Mouse (Mus musculus) erythroblast, adult 5-6 weeks (primary cell): Measurements from ENCODE around the gene Tcam1. TPM values are rescaled to one million over a fixed set of nuclear protein-coding genes. Genes with fewer than 3 reads are reported as not detected.

Experiments
- ATAC-seq: replicated peaks from 2 replicates; pipeline ENCODE4 v1.8.0; 2016; ENCODE audit warnings: moderate number of reproducible peaks, mild to moderate bottlenecking, moderate TSS enrichment, inconsistent platforms; ENCODE audit not compliant: poor library complexity, low FRiP score, severe bottlenecking
- total RNA-seq, 2 experiments: library from RNA; stranded (forward) in 1 of 2; stranded (reverse) in 1 of 2; fragments of 150-400 nt in 1 of 2; fragments of 200-764, 138-1000 nt in 1 of 2; gene quantifications; 2 replicates each; pipeline versions ENCODE4 v1.2.3 to v1.2.4; 2015 to 2017; ENCODE audit warnings: low replicate concordance in 2 of 2

Gene Tcam1
- total RNA-seq, 2 experiments from 2014 or later, result not detected

DNA sequence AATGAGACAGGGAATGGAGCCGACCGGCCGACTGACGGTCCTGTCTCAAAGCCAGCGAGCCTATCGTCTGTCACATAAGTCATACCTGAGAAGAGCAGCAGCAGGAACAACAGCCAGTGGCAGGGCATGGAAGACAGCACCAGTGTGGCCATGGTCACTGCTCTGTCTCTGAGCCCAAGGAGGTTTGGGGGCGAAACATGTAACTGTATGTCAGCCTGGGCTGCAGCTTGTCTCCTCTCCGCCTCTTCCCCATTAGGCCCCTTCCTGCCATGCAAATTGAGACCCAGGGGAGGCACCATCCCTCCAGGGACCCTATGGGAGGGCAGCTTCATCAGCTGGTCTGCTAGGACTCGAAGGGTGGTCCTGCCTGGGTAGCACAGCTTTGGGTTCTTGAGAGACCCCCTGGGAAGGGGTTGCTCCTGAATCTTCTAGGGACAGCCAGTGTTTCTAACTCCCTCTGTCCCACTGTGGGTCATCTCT, 37.9 kb downstream of the Tcam1 start, which contains the start of gene Cd79b:
Gene Cd79b (minus strand): TSS at position 430 of the 480 bp plus-strand sequence.
- no peak for ATAC-seq

DNA sequence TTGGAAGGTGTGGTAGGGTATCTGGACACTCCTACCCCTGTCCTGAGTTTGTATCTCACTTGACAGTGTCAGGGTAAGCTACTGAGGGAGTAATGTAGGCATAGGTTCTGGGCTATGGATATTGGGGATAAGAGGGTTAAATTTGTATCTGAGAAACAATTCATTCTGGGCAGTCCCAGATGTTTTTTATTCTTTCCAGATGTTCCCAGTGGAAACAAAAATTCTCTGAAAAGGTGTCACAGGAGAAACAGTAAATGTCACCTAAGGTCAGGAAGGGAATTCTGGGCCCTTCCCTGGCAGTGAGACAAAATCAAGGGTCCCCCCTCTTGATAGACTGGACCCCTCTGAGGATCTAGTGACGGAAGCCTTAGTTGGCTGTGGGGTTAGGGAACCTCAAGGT, 39.9 kb downstream of the Tcam1 start:
- no peak for ATAC-seq

DNA sequence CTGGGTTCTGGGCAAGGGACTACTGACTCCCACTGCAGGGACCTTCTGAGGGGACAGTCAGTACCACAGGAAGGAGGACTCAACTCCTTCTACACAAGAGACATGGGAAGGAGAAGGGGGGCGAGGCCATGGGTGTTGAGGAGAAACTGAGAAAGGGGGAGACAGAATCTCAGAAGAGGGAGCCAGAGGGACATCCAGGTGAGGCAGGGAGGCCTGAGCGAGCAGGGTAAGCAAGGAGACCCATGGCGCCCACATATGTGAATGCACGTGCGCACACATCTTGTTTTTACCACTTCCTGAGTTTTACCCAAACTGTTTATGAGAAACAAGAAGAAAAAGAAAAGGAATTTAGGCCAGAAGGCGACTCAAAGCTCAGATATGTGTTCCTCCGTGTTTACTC, 41.3 kb downstream of the Tcam1 start:
- no peak for ATAC-seq

DNA sequence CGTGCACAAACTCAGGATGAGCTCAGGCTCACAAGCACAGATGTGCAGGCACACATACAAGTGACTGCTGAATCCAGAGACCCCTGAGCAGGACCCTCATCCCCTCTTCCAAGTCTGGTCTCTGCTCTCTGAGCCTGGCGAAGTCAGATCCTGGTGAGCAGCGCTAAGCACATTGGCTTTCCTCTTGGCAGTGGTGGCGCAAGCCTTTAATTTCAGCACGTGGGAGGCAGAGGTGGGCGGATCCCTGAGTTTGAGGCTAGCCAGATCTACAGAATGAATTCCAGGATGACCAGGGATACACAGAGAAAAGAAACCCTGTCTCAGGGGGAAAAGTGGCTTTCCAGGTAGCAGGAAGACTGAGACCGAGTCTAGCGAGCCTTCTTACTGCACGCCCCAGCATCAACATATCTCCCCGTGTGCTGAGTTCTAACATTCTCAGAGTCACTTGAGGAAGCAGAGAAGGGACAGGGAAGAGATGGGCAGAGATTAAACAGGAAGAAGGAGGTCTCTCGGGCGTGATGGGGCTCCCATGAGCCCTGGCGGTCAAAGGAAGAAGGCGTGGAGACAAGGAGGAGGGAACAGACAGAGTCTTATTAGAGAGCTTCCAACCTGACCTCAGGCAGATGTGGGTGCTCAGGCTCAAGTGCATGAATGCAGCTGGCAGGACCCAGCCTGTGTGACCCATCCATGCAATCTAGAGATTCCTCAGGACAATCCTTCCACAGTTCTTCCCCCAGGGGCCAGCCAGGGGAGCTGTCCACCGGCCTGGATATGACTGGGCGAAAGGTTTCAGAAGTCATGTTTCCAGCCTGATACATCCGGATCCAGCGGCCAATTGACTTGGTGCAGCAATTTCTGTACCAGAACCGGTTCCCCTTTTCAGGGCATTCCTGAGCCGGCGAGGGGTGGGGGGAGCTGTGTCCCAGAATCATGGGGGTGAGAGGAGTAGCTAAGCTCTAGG, 42.2 kb downstream of the Tcam1 start:
- no peak for ATAC-seq

DNA sequence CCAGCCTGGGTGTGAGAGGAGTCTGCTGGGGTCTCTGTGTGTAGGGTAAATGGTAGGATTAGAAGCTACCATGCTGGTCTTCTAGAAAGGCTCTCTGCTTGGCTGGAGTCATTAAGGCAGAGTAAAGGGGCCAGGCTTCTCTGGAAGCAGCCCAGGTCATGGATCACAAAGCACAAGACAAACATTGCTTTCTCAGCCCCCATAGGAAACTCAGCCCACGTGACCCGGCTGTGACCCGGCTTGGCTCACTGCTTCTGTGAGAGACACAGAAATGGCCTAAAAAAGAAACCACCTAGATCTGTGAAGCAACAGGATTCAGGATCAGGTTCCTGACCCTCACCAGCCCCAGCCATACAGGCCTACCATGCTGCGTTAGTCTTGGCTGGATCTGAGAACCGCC, 48.4 kb downstream of the Tcam1 start:
- no peak for ATAC-seq

DNA sequence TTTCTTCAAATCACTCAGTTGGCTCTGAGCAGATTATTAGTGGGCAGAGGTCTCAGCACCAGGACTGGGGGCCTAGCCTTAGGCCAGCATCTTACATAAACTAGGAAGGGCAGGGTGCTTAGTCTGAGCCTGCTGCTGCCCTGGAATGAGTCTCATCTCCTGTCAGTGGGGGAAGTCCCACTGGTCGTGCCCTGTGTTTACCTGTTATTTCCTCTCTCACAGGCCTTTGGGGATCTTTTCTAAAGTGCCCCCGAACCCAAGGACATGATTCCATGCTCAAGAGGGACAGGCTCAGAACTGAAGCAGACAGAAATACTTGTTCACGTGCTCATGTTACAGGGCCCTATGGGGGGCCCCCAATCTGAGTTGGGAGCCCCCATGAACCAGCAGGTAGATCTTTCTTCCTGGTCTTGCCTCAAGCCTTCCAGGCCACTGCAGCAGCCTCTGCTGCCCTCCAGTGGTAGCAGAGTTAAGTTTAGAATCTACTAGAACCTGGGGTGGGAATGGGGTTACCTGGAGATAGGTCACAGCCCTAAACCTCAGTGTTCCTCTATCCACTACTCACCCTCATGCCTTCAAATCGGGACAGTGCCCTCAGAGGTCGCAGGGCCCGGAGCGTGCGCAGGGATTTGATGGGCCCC, 49.2 kb downstream of the Tcam1 start:
- ATAC-seq, result no peak

DNA sequence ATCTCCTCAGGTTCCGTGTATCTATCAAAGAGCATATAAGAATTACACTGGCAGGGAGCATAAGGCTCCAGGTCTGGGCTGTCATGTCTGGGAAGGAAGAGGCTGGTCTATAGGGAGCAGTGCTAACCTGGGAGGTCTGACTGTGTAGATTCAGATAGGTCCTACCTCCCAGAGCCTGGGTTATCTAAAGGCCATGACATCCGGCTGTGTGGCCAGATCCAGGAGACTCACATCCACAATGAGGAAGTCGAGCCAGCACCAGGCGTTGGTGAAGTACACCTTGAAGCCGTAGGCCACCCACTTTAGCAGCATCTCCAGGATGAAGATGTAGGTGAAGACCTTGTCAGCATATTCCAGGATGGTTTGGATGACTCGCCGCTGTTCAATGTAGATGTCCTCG, 50.0 kb downstream of the Tcam1 start:
- no peak for ATAC-seq

DNA sequence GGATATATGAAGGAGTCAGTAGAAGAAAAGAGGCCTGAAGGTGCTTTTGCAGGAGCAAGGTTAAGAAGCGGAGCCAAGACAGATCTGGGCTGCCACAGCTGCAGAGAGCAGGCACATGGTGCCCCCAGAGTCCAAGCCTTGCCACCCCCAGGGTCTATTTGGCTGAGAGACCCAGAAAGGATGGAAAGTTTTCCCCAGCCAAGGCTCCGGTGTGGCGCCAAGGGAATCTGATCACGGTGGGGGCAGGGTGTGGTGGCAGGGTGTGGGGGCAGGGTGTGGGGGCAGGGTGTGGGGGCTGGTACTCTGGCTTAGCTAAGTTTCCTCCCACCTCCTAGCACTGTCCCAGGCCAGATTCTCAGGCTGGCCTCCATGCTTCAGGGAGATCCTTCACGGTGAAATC, 52.0 kb downstream of the Tcam1 start:
- ATAC-seq, result no peak

DNA sequence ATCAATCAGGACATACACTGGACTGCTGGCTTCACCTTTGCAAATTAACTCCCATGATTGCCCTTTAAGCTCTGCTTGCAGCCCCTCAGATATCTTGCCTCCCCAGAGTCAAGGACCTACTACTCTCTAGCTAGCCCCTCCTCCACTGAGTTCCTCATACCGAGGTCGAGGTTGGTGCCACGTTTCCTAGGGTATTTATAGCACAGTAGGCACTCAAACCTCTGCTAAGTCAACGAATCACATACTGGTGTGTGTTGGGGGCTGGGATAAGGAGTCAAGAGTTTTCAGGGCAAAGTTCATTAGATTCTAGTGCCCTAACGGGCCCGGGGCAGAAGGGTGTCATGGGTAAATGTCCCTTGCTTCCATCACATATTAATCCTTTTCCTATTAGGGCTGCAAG, 52.7 kb downstream of the Tcam1 start:
- ATAC-seq, result no peak

DNA sequence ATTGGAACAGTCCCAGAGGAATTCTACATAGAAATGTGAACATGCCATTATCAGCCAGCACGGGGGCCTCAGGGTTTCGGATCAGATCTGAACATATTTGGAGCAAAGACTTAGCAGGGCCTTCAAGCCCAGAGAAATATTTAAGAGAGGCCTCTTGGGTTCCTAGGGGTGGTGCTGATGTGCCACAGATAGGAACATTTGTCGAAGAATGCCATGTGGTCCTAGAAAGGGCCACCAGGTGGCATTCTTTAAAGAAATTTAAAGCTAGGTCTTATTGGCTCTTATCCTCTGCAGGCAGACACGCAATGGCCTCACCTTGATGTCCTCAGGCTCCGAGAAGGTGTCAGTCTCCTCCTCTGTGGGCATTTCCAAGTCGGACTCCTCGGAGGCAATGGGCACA, 53.2 kb downstream of the Tcam1 start:
- no peak for ATAC-seq

DNA sequence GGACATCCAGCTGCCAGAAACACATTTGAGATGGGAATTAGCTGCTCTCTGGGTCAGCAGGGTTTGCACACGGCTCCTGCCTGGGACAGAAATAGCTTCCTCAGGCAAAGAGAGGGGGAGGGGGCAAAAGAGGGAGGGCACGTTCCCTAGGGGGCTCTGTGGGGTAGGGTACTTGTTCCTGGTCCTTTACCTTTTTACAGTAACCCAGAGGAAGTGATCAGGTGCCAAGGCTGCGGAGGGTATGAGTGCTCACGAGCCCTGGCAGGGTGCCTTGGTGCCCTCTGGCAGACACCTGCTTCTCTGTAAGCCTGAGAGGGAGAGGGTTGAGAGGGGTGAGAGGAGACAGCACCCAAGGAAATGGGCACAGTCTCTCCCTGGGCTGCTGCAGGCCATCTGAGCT, 56.0 kb downstream of the Tcam1 start:
- no peak for ATAC-seq

DNA sequence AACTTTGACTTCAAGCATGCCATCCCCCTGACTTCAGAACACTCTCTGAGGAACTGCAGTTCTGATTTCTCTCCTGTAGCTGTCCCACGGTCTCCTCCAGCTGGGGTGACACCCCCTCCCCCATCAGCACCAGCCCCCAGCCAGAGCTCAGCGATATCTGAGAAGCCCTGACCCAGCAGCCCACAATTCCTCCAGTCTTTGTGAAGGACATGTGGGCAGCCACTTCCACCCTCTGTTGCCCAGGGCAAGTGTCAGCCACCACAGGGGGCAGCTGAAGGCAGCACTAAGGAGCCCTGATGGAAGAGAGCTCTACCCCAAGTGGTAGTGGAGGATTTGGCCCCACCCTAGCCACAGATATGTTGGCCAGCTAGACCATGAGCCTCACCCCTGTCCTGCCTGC, 57.6 kb downstream of the Tcam1 start:
- no peak for ATAC-seq

DNA sequence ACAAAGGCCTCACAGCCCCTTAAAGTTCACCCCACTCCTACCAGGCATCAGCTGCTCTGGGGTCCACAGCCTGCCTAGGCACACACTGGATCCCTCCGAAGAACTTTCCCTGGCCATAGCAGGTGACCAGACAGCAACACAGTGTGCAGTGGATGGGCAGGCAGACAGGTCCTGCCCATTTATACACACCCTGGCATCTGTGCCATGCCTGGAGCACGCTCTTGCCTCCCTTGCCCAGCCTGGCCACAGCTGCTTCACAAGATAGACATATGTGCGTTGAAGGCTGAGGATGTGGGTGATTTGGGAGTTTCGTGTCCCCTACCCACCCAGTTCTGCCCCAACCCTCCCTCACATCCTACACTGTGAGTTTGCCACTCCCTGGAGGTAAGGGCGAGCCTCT, 61.6 kb downstream of the Tcam1 start:
- no peak for ATAC-seq

Other genes starting within 250 kb of the Tcam1 start
- 20.5 and 25.9 TPM in 2 replicates for gene Dcaf7, start 239.8 kb upstream of the Tcam1 start, total RNA-seq (2015; ENCODE audit: low replicate concordance)
- gene Dcaf7, start 239.8 kb upstream of the Tcam1 start, total RNA-seq (2017; ENCODE audit: low replicate concordance), result 20.2 and 27.3 TPM in 2 replicates
- 1.2 and 1.9 TPM in 2 replicates for gene Taco1, start 210.6 kb upstream of the Tcam1 start, total RNA-seq (2015; ENCODE audit: low replicate concordance)
- gene Taco1, start 210.6 kb upstream of the Tcam1 start, total RNA-seq (2017; ENCODE audit: low replicate concordance), result 0.17 and 8.5 TPM in 2 replicates
- 2.9 and 6.3 TPM in 2 replicates for gene Map3k3, start 192.1 kb upstream of the Tcam1 start, total RNA-seq (2015; ENCODE audit: low replicate concordance)
- 5.2 and 11.7 TPM in 2 replicates for gene Map3k3, start 192.1 kb upstream of the Tcam1 start, total RNA-seq (2017; ENCODE audit: low replicate concordance)
- gene Gm10840, start 115.8 kb upstream of the Tcam1 start, total RNA-seq (2015; ENCODE audit: low replicate concordance), result not detected in 2 replicates
- not detected in 2 replicates for gene Gm10840, start 115.8 kb upstream of the Tcam1 start, total RNA-seq (2017; ENCODE audit: low replicate concordance)
- 43.2 and 53.5 TPM in 2 replicates for gene Limd2, start 115.8 kb upstream of the Tcam1 start, total RNA-seq (2015; ENCODE audit: low replicate concordance)
- gene Limd2, start 115.8 kb upstream of the Tcam1 start, total RNA-seq (2017; ENCODE audit: low replicate concordance), result 7.4 and 14.3 TPM in 2 replicates
- gene Strada, start 74.5 kb upstream of the Tcam1 start, total RNA-seq (2015; ENCODE audit: low replicate concordance), result 3.8 and 11.5 TPM in 2 replicates
- 4.9 and 5.7 TPM in 2 replicates for gene Strada, start 74.5 kb upstream of the Tcam1 start, total RNA-seq (2017; ENCODE audit: low replicate concordance)
- 11.5 and 15.2 TPM in 2 replicates for gene Ccdc47, start 60.3 kb upstream of the Tcam1 start, total RNA-seq (2015; ENCODE audit: low replicate concordance)
- 38.8 and 57.4 TPM in 2 replicates for gene Ccdc47, start 60.3 kb upstream of the Tcam1 start, total RNA-seq (2017; ENCODE audit: low replicate concordance)
- 13.4 and 14.6 TPM in 2 replicates for gene Ddx42, start 59.7 kb upstream of the Tcam1 start, total RNA-seq (2015; ENCODE audit: low replicate concordance)
- gene Ddx42, start 59.7 kb upstream of the Tcam1 start, total RNA-seq (2017; ENCODE audit: low replicate concordance), result 18.8 and 35.8 TPM in 2 replicates
- gene Ftsj3, start 20.6 kb upstream of the Tcam1 start, total RNA-seq (2015; ENCODE audit: low replicate concordance), result 6.0 and 7.5 TPM in 2 replicates
- 24.0 and 29.1 TPM in 2 replicates for gene Ftsj3, start 20.6 kb upstream of the Tcam1 start, total RNA-seq (2017; ENCODE audit: low replicate concordance)
- 11.7 and 23.8 TPM in 2 replicates for gene Psmc5, start 20.5 kb upstream of the Tcam1 start, total RNA-seq (2015; ENCODE audit: low replicate concordance)
- gene Psmc5, start 20.5 kb upstream of the Tcam1 start, total RNA-seq (2017; ENCODE audit: low replicate concordance), result 30.6 and 49.8 TPM in 2 replicates
- 15.9 and 17.1 TPM in 2 replicates for gene Smarcd2, start 3.7 kb upstream of the Tcam1 start, total RNA-seq (2015; ENCODE audit: low replicate concordance)
- 41.4 and 51.1 TPM in 2 replicates for gene Smarcd2, start 3.7 kb upstream of the Tcam1 start, total RNA-seq (2017; ENCODE audit: low replicate concordance)
- gene Gh, start 25.2 kb downstream of the Tcam1 start, total RNA-seq (2015; ENCODE audit: low replicate concordance), result not detected in 2 replicates
- not detected in 2 replicates for gene Gh, start 25.2 kb downstream of the Tcam1 start, total RNA-seq (2017; ENCODE audit: low replicate concordance)
- gene Cd79b, start 38.1 kb downstream of the Tcam1 start, total RNA-seq (2015; ENCODE audit: low replicate concordance), result 10.7 and 16.1 TPM in 2 replicates
- gene Cd79b, start 38.1 kb downstream of the Tcam1 start, total RNA-seq (2017; ENCODE audit: low replicate concordance), result 3.2 and 7.2 TPM in 2 replicates
- gene Scn4a, start 76.6 kb downstream of the Tcam1 start, total RNA-seq (2015; ENCODE audit: low replicate concordance), result not detected in 2 replicates
- not detected in 2 replicates for gene Scn4a, start 76.6 kb downstream of the Tcam1 start, total RNA-seq (2017; ENCODE audit: low replicate concordance)
- gene Prr29, start 88.8 kb downstream of the Tcam1 start, total RNA-seq (2015; ENCODE audit: low replicate concordance), result not detected in 2 replicates
- gene Prr29, start 88.8 kb downstream of the Tcam1 start, total RNA-seq (2017; ENCODE audit: low replicate concordance), result not detected in 2 replicates
- 9.8 and 10.7 TPM in 2 replicates for gene Icam2, start 111.4 kb downstream of the Tcam1 start, total RNA-seq (2015; ENCODE audit: low replicate concordance)
- gene Icam2, start 111.4 kb downstream of the Tcam1 start, total RNA-seq (2017; ENCODE audit: low replicate concordance), result 4.0 and 13.7 TPM in 2 replicates
- 7.9 and 11.1 TPM in 2 replicates for gene Ern1, start 211.2 kb downstream of the Tcam1 start, total RNA-seq (2015; ENCODE audit: low replicate concordance)
- gene Ern1, start 211.2 kb downstream of the Tcam1 start, total RNA-seq (2017; ENCODE audit: low replicate concordance), result 23.8 and 25.6 TPM in 2 replicates